Mouse (Mus musculus) megakaryocyte, embryonic 14.5 days (primary cell): Measurements from ENCODE around the gene Fadd. TPM values are rescaled to one million over a fixed set of nuclear protein-coding genes. Genes with fewer than 3 reads are reported as not detected.
A peak's percentile ranks its signal among the peaks of the same experiment; 100 is the strongest.

Source experiments
- H3K27me3 ChIP-seq: replicated peaks from 2 replicates; pipeline ENCODE3; 2012; ENCODE audit warnings: inconsistent platforms
- H3K36me3 ChIP-seq: replicated peaks from 2 replicates; pipeline ENCODE3; 2012; ENCODE audit warnings: low read length, inconsistent platforms, mixed read lengths
- H3K4me1 ChIP-seq: 2 replicates; pipeline ENCODE4 v1.6.1; 2012; ENCODE audit warnings: inconsistent platforms
- H3K4me3 ChIP-seq: replicated peaks from 2 replicates; pipeline ENCODE3; 2012; ENCODE audit warnings: moderate library complexity, mild to moderate bottlenecking, inconsistent platforms
- H3K9me3 ChIP-seq: 2 replicates; pipeline ENCODE4 v1.6.1; 2012; ENCODE audit warnings: inconsistent platforms
- FLI1 ChIP-seq: IDR thresholded peaks from 2 replicates; pipeline ENCODE4 v1.6.1; 2012; ENCODE audit warnings: low read length, inconsistent platforms, mixed read lengths
- GATA1 ChIP-seq: IDR thresholded peaks from 3 replicates; pipeline ENCODE4 v1.6.1; 2012; ENCODE audit warnings: mixed read lengths, low read length, inconsistent platforms, borderline replicate concordance
- polyA plus RNA-seq: library from polyadenylated mRNA; stranded (reverse); fragments of >175 nt; gene quantifications from 2 replicates; pipeline ENCODE4 v1.2.3, GENCODE M21; 2012; ENCODE audit warnings: low replicate concordance; ENCODE audit not compliant: insufficient read depth

Gene Fadd
- polyA plus RNA-seq = 1.5 and 5.7 TPM in 2 replicates

DNA sequence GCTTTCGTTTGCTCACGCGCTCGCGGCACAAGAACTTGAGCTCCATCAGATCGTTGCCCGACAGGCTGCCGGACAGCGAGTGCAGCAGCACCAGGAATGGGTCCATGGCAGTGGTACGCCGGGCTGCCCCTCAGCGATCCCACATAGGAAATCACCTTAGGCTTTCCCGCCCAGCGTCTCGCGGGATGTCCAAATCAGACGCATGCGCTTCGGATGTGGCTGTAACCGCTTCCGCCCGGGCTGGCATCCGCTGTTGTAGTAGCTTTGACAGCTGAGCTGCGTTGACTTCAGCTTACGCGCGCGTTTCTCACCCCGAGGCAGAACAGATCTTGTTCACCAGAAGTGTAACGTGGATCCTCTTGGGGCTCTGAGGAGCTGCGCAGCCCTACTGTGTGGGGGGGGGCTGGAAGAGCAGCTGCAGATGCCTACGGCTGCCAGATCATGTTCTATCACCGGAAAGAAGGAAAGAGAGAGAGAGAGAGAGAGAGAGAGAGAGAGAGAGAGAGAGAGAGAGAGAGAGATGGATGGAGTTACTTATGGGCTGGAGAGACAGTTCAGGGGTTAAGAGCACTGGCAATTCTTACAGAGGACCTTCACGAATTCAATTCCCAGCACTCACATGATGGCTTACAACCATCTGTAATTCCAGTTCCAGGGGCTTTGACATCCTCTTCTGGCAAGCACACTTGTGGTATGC lies at the start of gene Fadd:
Gene Fadd, minus strand, starts transcription at position 180 of the 697 bp plus-strand sequence.
- Histone ChIP-seq H3K9me3 (no peaks in the 10 kb centered on the region), H3K27me3 (no peaks in the 10 kb centered on the region), H3K4me1 (peaks cover 90% of the 10 kb centered on the region), H3K36me3 (peaks cover 47% of the 10 kb centered on the region), H3K4me3 (peak within 1 kb of the TSS; percentile 98)
- TF ChIP-seq GATA1 (no peak), FLI1 (peak; percentile 72; the same call in 1 of the 2 replicates)

DNA sequence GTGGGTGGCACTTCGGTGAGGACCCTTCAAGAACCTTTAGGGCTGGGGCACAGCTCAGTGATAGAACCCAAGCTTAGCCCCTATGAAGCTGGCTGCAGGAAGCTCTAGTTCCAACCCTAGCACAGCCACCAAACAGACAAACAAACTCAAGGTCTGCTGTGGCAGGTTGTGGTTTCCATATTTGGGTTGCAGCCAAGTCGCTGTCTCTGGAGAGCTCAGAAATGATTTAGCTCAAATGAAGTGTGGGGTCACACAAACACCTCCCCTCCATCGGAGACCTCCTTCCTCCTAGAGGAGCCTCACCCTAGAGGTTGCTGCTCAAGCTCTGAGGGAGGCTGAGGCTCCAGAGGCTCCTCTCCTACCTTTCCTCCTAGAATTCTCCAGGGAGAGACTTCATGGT lies 48.4 kb upstream of the Fadd start:
- no peaks in the 10 kb centered on the region for H3K36me3 ChIP-seq
- H3K27me3 ChIP-seq = peaks cover 87% of the 10 kb centered on the region
- no peak for TF ChIP-seq GATA1
- TF ChIP-seq FLI1 = no peak
- H3K4me1 ChIP-seq = no peaks in the 10 kb centered on the region; the same call in 1 of the 2 replicates
- H3K9me3 ChIP-seq = no peaks in the 10 kb centered on the region
- no peak overlapping the region for H3K4me3 ChIP-seq

DNA sequence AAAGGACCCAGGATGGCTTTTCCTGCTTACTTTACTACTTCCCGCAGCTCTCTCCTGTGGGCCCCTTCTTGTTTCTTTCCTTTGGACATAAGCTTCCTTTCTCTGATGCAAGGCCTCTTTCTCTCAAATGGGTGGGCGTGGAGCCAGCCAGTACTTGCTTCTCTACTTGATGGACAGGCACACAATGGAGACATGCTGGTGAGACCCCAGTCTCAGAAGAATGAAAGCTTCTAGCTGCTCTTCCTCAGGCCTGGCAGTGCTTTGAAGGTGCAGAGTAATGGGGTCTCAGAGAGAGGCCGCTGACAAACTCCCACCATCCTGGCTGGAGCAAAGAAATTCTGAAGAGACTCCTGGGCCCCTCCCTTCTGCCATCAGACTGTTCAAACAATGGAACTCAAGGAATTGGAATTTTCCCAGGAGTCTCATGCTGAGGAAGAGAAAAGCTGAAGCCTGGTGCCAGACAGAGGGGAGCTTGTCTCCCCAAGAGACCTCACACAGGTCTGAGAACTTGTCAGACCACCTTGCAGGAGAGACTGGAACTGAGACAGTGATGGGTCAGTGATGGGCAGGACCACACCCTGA lies 46.2 kb upstream of the Fadd start:
- H3K36me3 ChIP-seq = no peaks in the 10 kb centered on the region
- H3K4me3 ChIP-seq = no peak overlapping the region
- no peak for TF ChIP-seq FLI1
- no peak for TF ChIP-seq GATA1
- peaks cover 84% of the 10 kb centered on the region for H3K27me3 ChIP-seq
- no peaks in the 10 kb centered on the region for H3K9me3 ChIP-seq
- no peaks in the 10 kb centered on the region; the same call in 1 of the 2 replicates for H3K4me1 ChIP-seq

DNA sequence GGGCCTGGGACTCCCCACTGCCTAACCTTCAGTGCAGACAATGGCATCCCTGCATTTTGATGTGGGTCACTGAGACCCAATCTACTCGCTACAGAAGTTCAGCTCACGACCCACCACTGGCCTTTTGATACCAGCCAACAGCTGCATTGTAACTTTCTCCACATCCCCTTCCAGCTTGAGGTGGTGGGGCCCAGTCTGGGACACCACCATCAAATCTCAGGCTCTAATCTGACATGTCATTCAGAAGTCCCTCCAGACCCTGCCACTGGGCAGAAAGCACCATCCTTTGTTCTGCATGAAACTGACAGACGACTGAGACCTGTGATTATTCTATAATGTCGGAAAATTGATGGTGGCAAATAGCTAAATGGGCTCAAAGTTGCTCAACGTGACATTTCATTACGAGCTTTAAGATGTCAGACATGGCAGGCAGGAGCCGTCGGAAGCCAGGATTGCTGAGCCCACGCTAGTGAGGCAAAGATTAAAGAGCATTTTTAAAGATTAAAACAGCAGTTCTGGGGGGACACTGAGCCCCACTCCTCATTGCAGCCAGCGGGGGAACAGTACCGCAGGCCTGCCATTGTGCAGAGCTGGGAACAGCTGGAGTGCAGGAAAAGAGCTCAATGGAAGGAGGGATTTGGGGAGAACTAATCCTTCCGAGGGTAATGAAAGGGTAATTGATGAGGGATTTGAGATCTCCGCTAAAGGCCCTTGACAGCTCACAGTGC lies 45.5 kb upstream of the Fadd start:
- H3K27me3 ChIP-seq = peaks cover 84% of the 10 kb centered on the region
- H3K9me3 ChIP-seq = peaks cover 2% of the 10 kb centered on the region
- no peaks in the 10 kb centered on the region; the same call in 1 of the 2 replicates for H3K4me1 ChIP-seq
- no peak overlapping the region for H3K4me3 ChIP-seq
- H3K36me3 ChIP-seq = no peaks in the 10 kb centered on the region
- no peak for TF ChIP-seq GATA1
- no peak for TF ChIP-seq FLI1

DNA sequence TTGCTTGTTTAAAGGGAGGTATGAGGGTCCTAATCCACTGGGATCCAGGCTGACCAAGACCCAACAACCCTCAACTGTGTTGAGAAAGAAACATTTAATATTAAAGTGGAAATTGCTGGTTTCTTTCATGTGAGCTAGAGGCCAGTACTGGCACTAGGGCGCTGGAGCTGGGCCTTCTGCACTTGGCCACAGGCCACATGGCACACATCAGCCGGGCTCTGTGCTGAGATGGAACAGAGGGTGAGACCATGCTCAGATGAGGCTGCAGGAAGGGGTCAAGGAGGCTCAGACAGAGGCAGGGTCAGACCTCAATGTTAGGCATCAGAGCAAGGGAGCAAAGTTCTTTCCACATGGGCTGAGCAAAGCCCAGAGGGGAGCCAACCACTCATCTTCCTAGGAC lies 43.8 kb upstream of the Fadd start:
- Histone ChIP-seq H3K27me3 (peaks cover 85% of the 10 kb centered on the region), H3K9me3 (peaks cover 19% of the 10 kb centered on the region)
- no peak for TF ChIP-seq FLI1
- no peak for TF ChIP-seq GATA1

DNA sequence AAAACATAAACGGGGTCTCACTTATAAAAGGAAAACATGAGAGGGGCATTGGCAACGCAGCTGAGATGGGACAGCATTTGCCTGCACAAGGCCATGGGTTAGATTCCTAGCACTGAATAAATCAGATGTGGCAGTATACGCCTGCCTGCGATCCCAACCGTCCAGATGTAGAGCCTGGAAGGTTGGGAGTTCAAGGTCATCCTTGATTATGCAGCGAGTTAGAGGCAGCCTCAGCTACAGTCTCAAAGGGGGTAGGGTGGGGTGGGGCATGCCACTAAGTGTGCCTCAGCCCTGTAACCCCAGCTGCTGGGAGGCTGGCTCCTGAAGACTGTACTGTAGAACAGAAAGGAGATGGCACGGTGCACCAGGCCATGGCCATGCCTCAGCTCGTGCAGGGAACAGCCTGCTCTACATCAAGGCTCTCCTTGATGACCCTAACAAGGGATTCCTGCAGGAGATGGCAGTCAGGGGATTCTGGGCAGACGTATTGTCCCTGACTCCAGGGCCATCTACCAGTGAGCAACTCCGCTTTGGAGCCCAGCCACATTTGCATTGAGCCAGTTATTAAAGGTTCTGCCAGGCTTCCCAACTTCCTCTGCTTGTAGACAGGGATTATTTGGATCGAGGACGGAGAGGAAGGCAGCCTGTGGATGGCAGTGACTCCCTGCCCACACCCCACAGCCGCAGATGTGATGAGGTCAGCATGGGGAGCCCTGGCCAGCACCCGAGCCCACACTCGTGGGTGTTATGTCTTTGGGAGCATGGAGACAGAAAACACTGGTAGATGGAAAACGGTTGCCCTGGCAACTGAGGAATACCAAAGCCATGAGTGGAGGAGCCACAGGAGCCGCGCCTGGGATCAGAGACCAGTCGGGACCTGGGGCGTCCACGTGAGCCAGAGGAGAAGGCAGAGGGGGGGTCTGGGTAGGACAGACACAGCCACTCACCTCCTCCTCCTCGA lies 38.7 kb upstream of the Fadd start:
- TF ChIP-seq FLI1 (no peak), GATA1 (no peak)
- peaks cover 66% of the 10 kb centered on the region for H3K27me3 ChIP-seq

More for the DNA sequence above, 43.8 kb upstream of the Fadd start:
- H3K4me1 ChIP-seq = no peaks in the 10 kb centered on the region; the same call in 1 of the 2 replicates
- H3K4me3 ChIP-seq = no peak overlapping the region
- H3K36me3 ChIP-seq = no peaks in the 10 kb centered on the region

DNA sequence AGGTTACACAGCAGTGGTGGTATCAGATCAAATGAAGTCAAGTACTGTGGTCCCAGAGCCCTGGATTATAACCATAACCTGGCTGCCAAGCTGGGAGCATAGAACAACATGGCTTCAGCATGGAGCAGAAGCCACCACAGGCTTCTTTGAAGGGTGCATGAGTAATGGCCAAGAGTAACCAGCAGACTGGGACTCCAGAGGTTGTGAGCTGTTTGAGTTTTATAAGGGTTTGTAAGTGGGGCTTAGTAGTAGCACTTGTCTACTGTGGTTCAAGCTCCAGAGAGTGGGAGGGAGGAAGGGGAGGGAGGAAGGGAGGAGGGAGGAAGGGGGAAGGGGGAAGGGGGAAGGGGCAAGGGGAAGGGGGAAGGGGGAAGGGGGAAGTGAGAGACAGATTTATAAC lies 38.1 kb upstream of the Fadd start:
- peaks cover 68% of the 10 kb centered on the region for H3K27me3 ChIP-seq
- H3K4me1 ChIP-seq = no peaks in the 10 kb centered on the region
- TF ChIP-seq FLI1 (no peak), GATA1 (no peak)
- H3K4me3 ChIP-seq = no peak overlapping the region
- H3K9me3 ChIP-seq = peaks cover 19% of the 10 kb centered on the region
- H3K36me3 ChIP-seq = no peaks in the 10 kb centered on the region

More for the DNA sequence above, 38.7 kb upstream of the Fadd start:
- Histone ChIP-seq H3K4me1 (no peaks in the 10 kb centered on the region), H3K9me3 (peaks cover 19% of the 10 kb centered on the region), H3K36me3 (no peaks in the 10 kb centered on the region), H3K4me3 (no peak overlapping the region)

DNA sequence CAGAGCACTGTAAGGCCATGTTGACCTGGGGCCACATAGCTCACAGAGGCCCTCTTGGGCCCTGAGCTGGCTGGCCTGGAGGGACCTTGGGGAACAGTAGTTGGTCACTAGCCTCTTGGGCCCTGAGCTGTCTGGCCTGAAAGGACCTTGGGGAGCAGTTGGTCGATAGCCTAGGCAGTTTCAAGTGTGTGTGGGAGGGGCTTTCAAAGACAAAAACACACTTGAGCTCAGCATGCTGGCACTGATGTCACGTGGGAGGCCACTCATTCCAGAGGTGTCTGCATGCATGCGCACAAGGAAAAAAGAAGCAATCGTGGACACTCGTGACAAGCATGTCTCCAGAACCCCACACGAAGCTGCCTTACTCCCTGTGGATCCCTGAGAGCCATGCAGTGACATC lies 33.1 kb upstream of the Fadd start:
- Histone ChIP-seq H3K27me3 (peaks cover 73% of the 10 kb centered on the region), H3K4me1 (no peaks in the 10 kb centered on the region), H3K36me3 (no peaks in the 10 kb centered on the region), H3K4me3 (no peak overlapping the region), H3K9me3 (no peaks in the 10 kb centered on the region)
- no peak for TF ChIP-seq FLI1
- TF ChIP-seq GATA1 = no peak

DNA sequence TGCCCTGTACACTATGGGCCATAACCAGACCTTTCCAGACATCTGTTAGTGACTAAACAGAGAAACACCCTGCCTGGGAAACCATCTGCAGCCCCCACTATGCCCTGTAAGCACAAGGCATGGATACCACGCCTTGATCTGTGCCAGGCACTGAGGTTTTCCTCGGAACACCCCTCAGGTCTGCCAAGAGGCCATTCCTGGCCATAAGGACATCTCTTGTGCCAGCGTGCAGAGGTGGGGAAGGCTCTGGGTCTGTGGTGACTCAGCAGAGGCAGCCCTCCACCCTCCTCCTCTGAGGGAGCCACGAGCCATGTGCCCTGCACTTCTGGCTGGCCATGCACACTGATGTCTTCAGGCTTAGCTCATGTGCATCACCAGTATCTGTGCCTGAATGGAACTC lies 30.6 kb upstream of the Fadd start:
- no peak for TF ChIP-seq GATA1
- no peak for TF ChIP-seq FLI1
- Histone ChIP-seq H3K4me1 (no peaks in the 10 kb centered on the region), H3K27me3 (peaks cover 72% of the 10 kb centered on the region), H3K4me3 (no peak overlapping the region), H3K36me3 (no peaks in the 10 kb centered on the region), H3K9me3 (no peaks in the 10 kb centered on the region)
